Mouse (Mus musculus) embryonic facial prominence, embryonic 12.5 days (tissue): ENCODE measurements around the gene Nrde2. TPM values are rescaled to one million over a fixed set of nuclear protein-coding genes. Genes with fewer than 3 reads are reported as not detected.

Experiments used
- ATAC-seq: fragments of 200-750 bp; cut with Nextera tagmentation; 2 replicates; pipeline ENCODE4 v1.8.0; 2017; ENCODE audit not compliant: insufficient number of reproducible peaks, insufficient read depth, low FRiP score, low TSS enrichment
- H3K27ac ChIP-seq: fragments of 300-500 bp; sonication (generic); 2 replicates; pipeline ENCODE4 v1.5.1; 2016; ENCODE audit warnings: mild to moderate bottlenecking
- H3K27me3 ChIP-seq: fragments of 300-500 bp; sonication (generic); 2 replicates; pipeline ENCODE4 v1.6.1; 2016; ENCODE audit warnings: mild to moderate bottlenecking, moderate library complexity
- H3K36me3 ChIP-seq: fragments of 300-500 bp; sonication (generic); 2 replicates; pipeline ENCODE4 v1.6.1; 2016; ENCODE audit warnings: mild to moderate bottlenecking
- H3K4me1 ChIP-seq: fragments of 300-500 bp; sonication (generic); 2 replicates; pipeline ENCODE4 v1.6.1; 2016
- H3K4me2 ChIP-seq: fragments of 300-500 bp; sonication (generic); replicated peaks from 2 replicates; pipeline ENCODE4 v1.6.1; 2016; ENCODE audit warnings: mild to moderate bottlenecking, moderate library complexity
- H3K4me3 ChIP-seq: fragments of 300-500 bp; sonication (generic); 2 replicates; pipeline ENCODE4 v1.5.1; 2016; ENCODE audit warnings: mild to moderate bottlenecking
- H3K9ac ChIP-seq: fragments of 300-500 bp; sonication (generic); 2 replicates; pipeline ENCODE4 v1.6.1; 2016; ENCODE audit warnings: mild to moderate bottlenecking, moderate library complexity
- H3K9me3 ChIP-seq: fragments of 300-500 bp; sonication (generic); 2 replicates; pipeline ENCODE4 v1.6.1; 2016; ENCODE audit warnings: mild to moderate bottlenecking, moderate library complexity
- WGBS: fragments of 180-500 bp; shearing (Covaris S2); methylation state at CpG from one replicate; pipeline ENCODE4 v1.1.7; 2016; 5-methylcytosine and 5-hydroxymethylcytosine counted together
- polyA plus RNA-seq: library from polyadenylated mRNA; unstranded; fragments of >200 nt; fragmentation: Nextera tagmentation; extraction: Ambion mirVana; gene quantifications from 2 replicates; pipeline ENCODE4 v1.2.1, GENCODE M21; 2016

Nrde2 gene
- polyA plus RNA-seq: 16.7 and 17.0 TPM in 2 replicates

GRCm38 (mm10) chr12:100159261-100159975 is at the start of gene Nrde2:
Gene Nrde2 (minus strand): TSS chr12:100159653.
- under 1% methylated on average over 26 of the region's 26 CpGs for WGBS
- H3K4me3 ChIP-seq: peak within 1 kb of the TSS; percentile 55
- no peaks in the 10 kb centered on the region for H3K27me3 ChIP-seq
- peak; percentile 96 for ATAC-seq
- H3K4me2 ChIP-seq: peak within 1 kb of the TSS; percentile 64
- H3K9me3 ChIP-seq: no peaks in the 10 kb centered on the region
- peaks cover 8% of the 10 kb centered on the region; the same call in 1 of the 2 replicates for H3K4me1 ChIP-seq
- H3K27ac ChIP-seq: 0 out of 2 replicates have a peak within 1 kb of the TSS, but pooled peaks have one; percentile 41
- H3K9ac ChIP-seq: peak within 1 kb of the TSS; percentile 58
- no peaks in the 10 kb centered on the region for H3K36me3 ChIP-seq

- H3K36me3 ChIP-seq: peaks cover 56% of the 10 kb centered on the region
- peaks cover 10% of the 10 kb centered on the region; the same call in 1 of the 2 replicates for H3K4me1 ChIP-seq
- no peak overlapping the region for H3K9ac ChIP-seq
- no peak overlapping the region for H3K4me3 ChIP-seq
- no peaks in the 10 kb centered on the region for H3K27me3 ChIP-seq
- no peak overlapping the region for H3K27ac ChIP-seq
- 96% methylated on average over 5 of the region's 5 CpGs for WGBS
- no peak overlapping the region for H3K4me2 ChIP-seq
- no peak for ATAC-seq
- H3K9me3 ChIP-seq: no peaks in the 10 kb centered on the region
These were observed 47.5 kb upstream of the Nrde2 start for GRCm38 (mm10) chr12:100206926-100207325.

DNA sequence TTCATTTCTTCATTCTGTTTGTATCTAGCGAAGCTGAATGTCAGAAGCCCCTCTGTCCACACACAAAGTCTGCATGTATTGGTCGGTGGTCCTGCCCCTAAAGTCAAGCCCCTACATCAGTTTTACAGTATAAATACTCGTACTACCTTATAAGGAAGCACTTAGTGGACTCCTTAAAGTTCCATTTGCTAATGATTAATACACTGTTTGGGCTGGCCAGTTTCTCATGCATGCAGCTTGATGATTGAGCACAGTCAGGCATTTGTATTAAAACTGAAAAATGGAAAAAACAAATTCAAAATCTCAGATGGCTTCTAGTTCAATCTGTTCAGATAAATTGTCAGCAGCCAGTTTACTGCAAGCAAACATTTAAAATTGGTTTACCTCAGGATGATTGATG is 47.1 kb upstream of the Nrde2 start:
- H3K27me3 ChIP-seq: no peaks in the 10 kb centered on the region
- H3K27ac ChIP-seq: no peak overlapping the region
- ATAC-seq: no peak
- H3K36me3 ChIP-seq: peaks cover 56% of the 10 kb centered on the region
- no peak overlapping the region for H3K4me2 ChIP-seq
- no peaks in the 10 kb centered on the region for H3K9me3 ChIP-seq
- 86% methylated on average over 3 of the region's 3 CpGs for WGBS
- peaks cover 10% of the 10 kb centered on the region; the same call in 1 of the 2 replicates for H3K4me1 ChIP-seq
- no peak overlapping the region for H3K4me3 ChIP-seq
- H3K9ac ChIP-seq: no peak overlapping the region

DNA sequence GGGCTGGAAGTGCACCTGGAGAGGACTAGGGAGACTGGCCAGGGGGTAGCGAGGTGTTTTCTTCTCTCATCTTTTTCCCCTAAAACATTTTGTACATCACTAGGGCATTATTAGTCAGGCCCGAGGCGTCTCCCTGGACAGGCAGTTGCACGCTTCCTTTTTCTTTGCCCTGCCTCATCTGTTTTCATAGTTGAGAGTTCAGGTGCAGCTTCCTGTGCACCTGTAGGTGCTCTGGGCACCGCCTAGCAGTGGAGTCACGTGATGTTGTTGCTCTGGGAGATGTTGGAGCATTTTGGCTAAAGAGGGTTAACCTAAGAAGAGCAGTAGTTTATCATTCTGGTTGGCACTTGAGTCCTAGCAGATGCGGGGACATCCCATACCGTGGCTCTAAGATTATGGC is 45.7 kb upstream of the Nrde2 start:
- H3K27ac ChIP-seq: no peak overlapping the region
- WGBS: 92% methylated on average over 8 of the region's 8 CpGs
- H3K4me1 ChIP-seq: peaks cover 9% of the 10 kb centered on the region; the same call in 1 of the 2 replicates
- no peak overlapping the region for H3K9ac ChIP-seq
- peaks cover 56% of the 10 kb centered on the region for H3K36me3 ChIP-seq
- no peak for ATAC-seq
- no peak overlapping the region for H3K4me3 ChIP-seq
- no peak overlapping the region for H3K4me2 ChIP-seq
- H3K27me3 ChIP-seq: no peaks in the 10 kb centered on the region
- no peaks in the 10 kb centered on the region for H3K9me3 ChIP-seq

DNA sequence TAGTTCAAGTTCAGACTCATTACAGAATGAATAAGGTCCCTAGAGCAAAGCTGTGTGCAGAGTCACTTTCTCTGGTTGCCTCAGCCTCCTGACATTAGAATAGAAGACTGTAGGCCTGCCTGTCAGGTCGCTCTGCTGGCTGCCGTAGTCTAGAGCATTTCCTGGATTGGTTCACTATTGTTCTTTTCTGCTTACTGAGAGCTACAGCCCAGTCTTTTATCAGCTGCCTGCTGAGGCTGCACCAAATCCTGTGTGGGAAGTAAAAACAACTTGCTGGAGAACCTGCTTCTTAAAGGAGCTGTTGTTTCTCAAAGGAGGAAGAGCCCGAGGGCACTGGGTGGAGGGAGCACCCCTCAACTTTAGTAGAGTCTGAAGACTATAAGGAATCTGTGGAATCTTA is 44.3 kb upstream of the Nrde2 start:
- Histone ChIP-seq H3K36me3 (peaks cover 56% of the 10 kb centered on the region), H3K4me3 (no peak overlapping the region), H3K27ac (no peak overlapping the region), H3K9me3 (no peaks in the 10 kb centered on the region), H3K27me3 (no peaks in the 10 kb centered on the region), H3K4me2 (no peak overlapping the region), H3K9ac (no peak overlapping the region), H3K4me1 (peaks cover 12% of the 10 kb centered on the region; the same call in 1 of the 2 replicates)
- no peak for ATAC-seq
- WGBS: 27% methylated on average over 3 of the region's 3 CpGs

- H3K4me2 ChIP-seq: peak overlapping the region; percentile 91
- peak overlapping the region; percentile 99 for H3K4me3 ChIP-seq
- no peak overlapping the region for H3K27ac ChIP-seq
- no peaks in the 10 kb centered on the region for H3K27me3 ChIP-seq
- 3% methylated on average over 13 of the region's 13 CpGs for WGBS
- no peaks in the 10 kb centered on the region for H3K9me3 ChIP-seq
- 0 out of 2 replicates have a peak, but pooled peaks have one; percentile 5 for ATAC-seq
- H3K4me1 ChIP-seq: peaks cover 13% of the 10 kb centered on the region; the same call in 1 of the 2 replicates
- peaks cover 42% of the 10 kb centered on the region for H3K36me3 ChIP-seq
- H3K9ac ChIP-seq: no peak overlapping the region
These were observed 42.4 kb upstream of the Nrde2 start for GRCm38 (mm10) chr12:100201838-100202237.

GRCm38 (mm10) chr12:100201363-100201711 is 41.9 kb upstream of the Nrde2 start:
- no peaks in the 10 kb centered on the region for H3K27me3 ChIP-seq
- peak overlapping the region; percentile 99 for H3K4me3 ChIP-seq
- H3K4me1 ChIP-seq: peaks cover 13% of the 10 kb centered on the region; the same call in 1 of the 2 replicates
- no peak for ATAC-seq
- WGBS: 44% methylated on average over 4 of the region's 4 CpGs
- H3K27ac ChIP-seq: no peak overlapping the region
- H3K9me3 ChIP-seq: no peaks in the 10 kb centered on the region
- H3K36me3 ChIP-seq: peaks cover 37% of the 10 kb centered on the region
- H3K9ac ChIP-seq: peak overlapping the region; percentile 93; the same call in 1 of the 2 replicates
- peak overlapping the region; percentile 91 for H3K4me2 ChIP-seq

- Histone ChIP-seq H3K27me3 (no peaks in the 10 kb centered on the region), H3K36me3 (peaks cover 31% of the 10 kb centered on the region), H3K4me2 (peak overlapping the region; percentile 91), H3K27ac (peak overlapping the region; percentile 91), H3K9me3 (no peaks in the 10 kb centered on the region), H3K9ac (peak overlapping the region; percentile 93), H3K4me1 (peaks cover 13% of the 10 kb centered on the region; the same call in 1 of the 2 replicates), H3K4me3 (peak overlapping the region; percentile 99)
- 9% methylated on average over 27 of the region's 29 CpGs for WGBS
- ATAC-seq: no peak
These were observed 41.4 kb upstream of the Nrde2 start for GRCm38 (mm10) chr12:100200645-100201362.

- Histone ChIP-seq H3K27me3 (no peaks in the 10 kb centered on the region), H3K4me2 (peak overlapping the region; percentile 91), H3K27ac (peak overlapping the region; percentile 91), H3K36me3 (peaks cover 24% of the 10 kb centered on the region), H3K4me1 (peaks cover 13% of the 10 kb centered on the region; the same call in 1 of the 2 replicates), H3K9ac (peak overlapping the region; percentile 93), H3K4me3 (peak overlapping the region; percentile 99), H3K9me3 (no peaks in the 10 kb centered on the region)
- ATAC-seq: peak; percentile 77
- WGBS: under 1% methylated on average over 74 of the region's 86 CpGs
These were observed 40.6 kb upstream of the Nrde2 start for GRCm38 (mm10) chr12:100199891-100200644.

GRCm38 (mm10) chr12:100198967-100199660 is 39.7 kb upstream of the Nrde2 start, which contains the start of gene Calm1:
Gene Calm1 (plus strand): TSS chr12:100199435.
- Histone ChIP-seq H3K9ac (peak within 1 kb of the TSS; percentile 93), H3K4me3 (peak within 1 kb of the TSS; percentile 99), H3K27me3 (no peaks in the 10 kb centered on the region), H3K4me2 (peak within 1 kb of the TSS; percentile 91), H3K27ac (peak within 1 kb of the TSS; percentile 91), H3K4me1 (peaks cover 13% of the 10 kb centered on the region; the same call in 1 of the 2 replicates), H3K9me3 (no peaks in the 10 kb centered on the region), H3K36me3 (peaks cover 15% of the 10 kb centered on the region)
- peak; percentile 79 for ATAC-seq
- WGBS: under 1% methylated on average over 58 of the region's 58 CpGs

GRCm38 (mm10) chr12:100196786-100197185 is 37.3 kb upstream of the Nrde2 start:
- no peak overlapping the region for H3K9ac ChIP-seq
- WGBS: 67% methylated on average over 7 of the region's 7 CpGs
- no peak for ATAC-seq
- H3K4me2 ChIP-seq: no peak overlapping the region
- no peak overlapping the region for H3K4me3 ChIP-seq
- no peaks in the 10 kb centered on the region for H3K27me3 ChIP-seq
- no peaks in the 10 kb centered on the region for H3K9me3 ChIP-seq
- H3K36me3 ChIP-seq: no peaks in the 10 kb centered on the region
- H3K27ac ChIP-seq: no peak overlapping the region
- peaks cover 7% of the 10 kb centered on the region; the same call in 1 of the 2 replicates for H3K4me1 ChIP-seq
